Mouse (Mus musculus): ENCODE results near the gene Ckap4. TPM values are rescaled to one million over a fixed set of nuclear protein-coding genes. Genes with fewer than 3 reads are reported as not detected.

Gene Ckap4
- polyA plus RNA-seq, 1 experiment from 2014 or later: 177 TPM

GRCm38 (mm10) chr10:84559986-84560385, 26.1 kb upstream of the Ckap4 start:
- DNase-seq: no peak
- H3K4me2 ChIP-seq: no peak overlapping the region
- no peak overlapping the region for H3K9ac ChIP-seq
- no peak overlapping the region for H3K4me3 ChIP-seq (ENCODE audit: low read depth, low read length)
- H3K36me3 ChIP-seq (ENCODE audit: insufficient read depth): no peaks in the 10 kb centered on the region
- 88% methylated on average over 4 of the region's 4 CpGs for WGBS
- no peaks in the 10 kb centered on the region for H3K4me1 ChIP-seq (ENCODE audit: insufficient read depth)
- H3K27ac ChIP-seq (ENCODE audit: low read depth): no peak overlapping the region
- H3K27me3 ChIP-seq (ENCODE audit: insufficient read depth, low read length): no peaks in the 10 kb centered on the region
- no peak for TF ChIP-seq CTCF (IDR thresholded peaks at IDR 0.05; ENCODE audit: low read depth)
- no peak for ATAC-seq (ENCODE audit: insufficient read depth)
- no peaks in the 10 kb centered on the region for H3K9me3 ChIP-seq (ENCODE audit: low read depth, low read length)

- H3K27me3 ChIP-seq (ENCODE audit: insufficient read depth, low read length): no peaks in the 10 kb centered on the region
- TF ChIP-seq CTCF (IDR thresholded peaks at IDR 0.05; ENCODE audit: low read depth): peak; percentile 60
- H3K9ac ChIP-seq: no peak overlapping the region
- no peak overlapping the region for H3K4me3 ChIP-seq (ENCODE audit: low read depth, low read length)
- H3K36me3 ChIP-seq (ENCODE audit: insufficient read depth): no peaks in the 10 kb centered on the region
- no peaks in the 10 kb centered on the region for H3K4me1 ChIP-seq (ENCODE audit: insufficient read depth)
- H3K9me3 ChIP-seq (ENCODE audit: low read depth, low read length): no peaks in the 10 kb centered on the region
- no peak overlapping the region for H3K27ac ChIP-seq (ENCODE audit: low read depth)
- peak; percentile 34 for DNase-seq
- H3K4me2 ChIP-seq: no peak overlapping the region
- no peak for ATAC-seq (ENCODE audit: insufficient read depth)
- WGBS: 100% methylated on average over 1 of the region's 1 CpGs
These were observed 24.6 kb upstream of the Ckap4 start for GRCm38 (mm10) chr10:84558511-84558910.

- H3K4me3 ChIP-seq (ENCODE audit: low read depth, low read length): no peak overlapping the region
- ATAC-seq (ENCODE audit: insufficient read depth) (no peak), DNase-seq (no peak)
- H3K9me3 ChIP-seq (ENCODE audit: low read depth, low read length): no peaks in the 10 kb centered on the region
- no peak overlapping the region for H3K27ac ChIP-seq (ENCODE audit: low read depth)
- WGBS: 58% methylated on average over 2 of the region's 2 CpGs
- no peak overlapping the region for H3K9ac ChIP-seq
- H3K36me3 ChIP-seq (ENCODE audit: insufficient read depth): no peaks in the 10 kb centered on the region
- H3K27me3 ChIP-seq (ENCODE audit: insufficient read depth, low read length): no peaks in the 10 kb centered on the region
- no peak overlapping the region for H3K4me2 ChIP-seq
- TF ChIP-seq CTCF (IDR thresholded peaks at IDR 0.05; ENCODE audit: low read depth): no peak
- H3K4me1 ChIP-seq (ENCODE audit: insufficient read depth): no peaks in the 10 kb centered on the region
These were observed 22.3 kb upstream of the Ckap4 start for GRCm38 (mm10) chr10:84556120-84556519.

GRCm38 (mm10) chr10:84554291-84555009, 20.6 kb upstream of the Ckap4 start:
- TF ChIP-seq CTCF (IDR thresholded peaks at IDR 0.05; ENCODE audit: low read depth): no peak
- H3K4me2 ChIP-seq: no peak overlapping the region
- no peaks in the 10 kb centered on the region for H3K27me3 ChIP-seq (ENCODE audit: insufficient read depth, low read length)
- no peak overlapping the region for H3K9ac ChIP-seq
- ATAC-seq (ENCODE audit: insufficient read depth) (peak; percentile 79), DNase-seq (peak; percentile 62)
- WGBS: 31% methylated on average over 6 of the region's 6 CpGs
- H3K4me3 ChIP-seq (ENCODE audit: low read depth, low read length): no peak overlapping the region
- peak overlapping the region; percentile 81 for H3K27ac ChIP-seq (ENCODE audit: low read depth)
- H3K36me3 ChIP-seq (ENCODE audit: insufficient read depth): no peaks in the 10 kb centered on the region
- H3K9me3 ChIP-seq (ENCODE audit: low read depth, low read length): no peaks in the 10 kb centered on the region
- H3K4me1 ChIP-seq (ENCODE audit: insufficient read depth): no peaks in the 10 kb centered on the region

GRCm38 (mm10) chr10:84552477-84552876, 18.6 kb upstream of the Ckap4 start:
- no peaks in the 10 kb centered on the region for H3K4me1 ChIP-seq (ENCODE audit: insufficient read depth)
- DNase-seq: no peak
- ATAC-seq (ENCODE audit: insufficient read depth): no peak
- TF ChIP-seq CTCF (IDR thresholded peaks at IDR 0.05; ENCODE audit: low read depth): no peak
- no peak overlapping the region for H3K4me3 ChIP-seq (ENCODE audit: low read depth, low read length)
- H3K9me3 ChIP-seq (ENCODE audit: low read depth, low read length): no peaks in the 10 kb centered on the region
- H3K9ac ChIP-seq: no peak overlapping the region
- H3K27me3 ChIP-seq (ENCODE audit: insufficient read depth, low read length): no peaks in the 10 kb centered on the region
- H3K27ac ChIP-seq (ENCODE audit: low read depth): no peak overlapping the region
- 87% methylated on average over 2 of the region's 2 CpGs for WGBS
- H3K4me2 ChIP-seq: no peak overlapping the region
- H3K36me3 ChIP-seq (ENCODE audit: insufficient read depth): no peaks in the 10 kb centered on the region

- H3K4me3 ChIP-seq (ENCODE audit: low read depth, low read length): no peak overlapping the region
- no peak for TF ChIP-seq CTCF (IDR thresholded peaks at IDR 0.05; ENCODE audit: low read depth)
- DNase-seq (no peak), ATAC-seq (ENCODE audit: insufficient read depth) (no peak)
- no peaks in the 10 kb centered on the region for H3K9me3 ChIP-seq (ENCODE audit: low read depth, low read length)
- H3K27ac ChIP-seq (ENCODE audit: low read depth): no peak overlapping the region
- H3K36me3 ChIP-seq (ENCODE audit: insufficient read depth): no peaks in the 10 kb centered on the region
- 92% methylated on average over 3 of the region's 3 CpGs for WGBS
- H3K27me3 ChIP-seq (ENCODE audit: insufficient read depth, low read length): no peaks in the 10 kb centered on the region
- H3K4me1 ChIP-seq (ENCODE audit: insufficient read depth): no peaks in the 10 kb centered on the region
- H3K9ac ChIP-seq: no peak overlapping the region
- no peak overlapping the region for H3K4me2 ChIP-seq
These were observed 18.0 kb upstream of the Ckap4 start for GRCm38 (mm10) chr10:84551846-84552245.

GRCm38 (mm10) chr10:84549920-84550293, 16.0 kb upstream of the Ckap4 start:
- ATAC-seq (ENCODE audit: insufficient read depth): no peak
- Histone ChIP-seq H3K4me2 (no peak overlapping the region), H3K4me1 (ENCODE audit: insufficient read depth) (no peaks in the 10 kb centered on the region)

More at GRCm38 (mm10) chr10:84549920-84550293, 16.0 kb upstream of the Ckap4 start:
- Histone ChIP-seq H3K36me3 (ENCODE audit: insufficient read depth) (no peaks in the 10 kb centered on the region), H3K9ac (no peak overlapping the region), H3K27ac (ENCODE audit: low read depth) (no peak overlapping the region), H3K4me3 (ENCODE audit: low read depth, low read length) (no peak overlapping the region), H3K9me3 (ENCODE audit: low read depth, low read length) (no peaks in the 10 kb centered on the region), H3K27me3 (ENCODE audit: insufficient read depth, low read length) (no peaks in the 10 kb centered on the region)
- no peak for TF ChIP-seq CTCF (IDR thresholded peaks at IDR 0.05; ENCODE audit: low read depth)
- DNase-seq: no peak
- 79% methylated on average over 10 of the region's 10 CpGs for WGBS

All from lung, embryonic 14.5 days (tissue).